Mouse (Mus musculus) megakaryocyte, embryonic 14.5 days (primary cell): ENCODE measurements at regions not wholly inside any gene's neighbourhood (a gene's known extent, or its start where the extent isn't known, plus 50 kb on each side); places are given as distances from the start of the nearest gene placed in this dataset.

Experiments used
- FLI1 ChIP-seq: IDR thresholded peaks from 2 replicates; pipeline ENCODE4 v1.6.1; 2012; ENCODE audit warnings: low read length, inconsistent platforms, mixed read lengths
- GATA1 ChIP-seq: IDR thresholded peaks from 3 replicates; pipeline ENCODE4 v1.6.1; 2012; ENCODE audit warnings: mixed read lengths, low read length, inconsistent platforms, borderline replicate concordance

- TF ChIP-seq FLI1: no peak
- no peak for TF ChIP-seq GATA1
Observed at GRCm38 (mm10) chr2:79571910-79572309, 63.2 kb upstream of the Itprid2 start.
